Mouse (Mus musculus): ENCODE measurements around the gene Tmem176b.

DNA sequence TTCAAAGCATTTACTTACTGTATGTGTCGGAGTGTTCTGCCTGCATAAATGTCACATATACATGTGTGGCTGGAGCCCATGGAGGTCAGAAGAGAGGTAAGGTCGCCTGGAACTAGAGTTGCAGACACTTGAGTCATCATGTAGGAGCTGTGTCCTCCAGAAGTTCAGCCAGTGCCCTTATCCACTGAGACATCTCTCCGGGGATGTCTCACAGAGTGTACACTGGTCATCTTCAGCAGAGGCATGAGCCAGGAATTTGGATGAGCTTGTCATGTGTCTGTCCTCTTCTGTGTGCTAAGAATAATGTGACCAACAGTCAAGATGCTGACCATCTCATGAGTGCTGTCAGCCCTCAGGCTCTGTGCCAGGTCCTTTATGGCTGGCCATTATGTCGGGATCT lies 21.5 kb upstream of the Tmem176b start:
- TF ChIP-seq CTCF (IDR thresholded peaks at IDR 0.05; ENCODE audit: low read depth, low read length) (no peak), POLR2A (IDR thresholded peaks at IDR 0.05; ENCODE audit: borderline replicate concordance, low read depth, low read length) (no peak)
